Mouse (Mus musculus) liver, embryonic 11.5 days (tissue): ENCODE measurements around the gene Fhl2. TPM values are rescaled to one million over a fixed set of nuclear protein-coding genes. Genes with fewer than 3 reads are reported as not detected.

ENCODE experiments used
- ATAC-seq: fragments of 200-750 bp; cut with Nextera tagmentation; replicated peaks from 2 replicates; pipeline ENCODE4 v1.8.0; 2017; ENCODE audit warnings: moderate number of reproducible peaks, mild to moderate bottlenecking, moderate TSS enrichment, moderate library complexity; ENCODE audit not compliant: low FRiP score
- DNase-seq: peaks from one replicate; pipeline ENCODE4 v3.0.0-alpha.2; 2017; ENCODE audit warnings: low spot score
- H3K27ac ChIP-seq: fragments of 300-500 bp; sonication (generic); 2 replicates; pipeline ENCODE4 v1.5.1; 2014; ENCODE audit warnings: mild to moderate bottlenecking, low read depth, low read length, control low read depth
- H3K27me3 ChIP-seq: fragments of 300-500 bp; sonication (generic); replicated peaks from 2 replicates; pipeline ENCODE4 v1.6.1; 2014; ENCODE audit warnings: low read length, mixed read lengths; ENCODE audit not compliant: control insufficient read depth, insufficient read depth
- H3K36me3 ChIP-seq: fragments of 300-500 bp; sonication (generic); 2 replicates; pipeline ENCODE4 v1.6.1; 2014; ENCODE audit warnings: mild to moderate bottlenecking, low read length, moderate library complexity, mixed read lengths; ENCODE audit not compliant: control insufficient read depth, insufficient read depth
- H3K4me1 ChIP-seq: fragments of 300-500 bp; sonication (generic); replicated peaks from 2 replicates; pipeline ENCODE4 v1.6.1; 2014; ENCODE audit warnings: low read length, mixed read lengths; ENCODE audit not compliant: control insufficient read depth, insufficient read depth
- H3K4me2 ChIP-seq: fragments of 300-500 bp; sonication (generic); 2 replicates; pipeline ENCODE4 v1.6.1; 2014; ENCODE audit warnings: mild to moderate bottlenecking, control low read depth, moderate library complexity
- H3K4me3 ChIP-seq: fragments of 300-500 bp; sonication (generic); 2 replicates; pipeline ENCODE4 v1.5.1; 2014; ENCODE audit warnings: low read depth, low read length, control low read depth
- H3K9ac ChIP-seq: fragments of 300-500 bp; sonication (generic); 2 replicates; pipeline ENCODE4 v1.6.1; 2014; ENCODE audit warnings: low read depth, low read length, control low read depth
- H3K9me3 ChIP-seq: fragments of 300-500 bp; sonication (generic); 2 replicates; pipeline ENCODE4 v1.6.1; 2016; ENCODE audit warnings: low read length, inconsistent platforms, mixed read lengths; ENCODE audit not compliant: control insufficient read depth
- WGBS: fragments of 180-500 bp; shearing (Covaris S2); extraction: QIAGEN DNeasy Blood & Tissue Kit; methylation state at CpG from one replicate; pipeline ENCODE4 v1.1.7; 2014; 5-methylcytosine and 5-hydroxymethylcytosine counted together
- polyA plus RNA-seq: library from polyadenylated mRNA; unstranded; fragments of >200 nt; fragmentation: Nextera tagmentation; extraction: Ambion mirVana; gene quantifications from 2 replicates; pipeline ENCODE4 v1.2.1, GENCODE M21; 2014

Fhl2 gene
- polyA plus RNA-seq, 1 experiment from 2014 or later: 9.3 TPM

GRCm38 (mm10) chr1:43224171-43224570 lies 27.4 kb upstream of the Fhl2 start:
- Histone ChIP-seq H3K9me3 (no peaks in the 10 kb centered on the region), H3K27me3 (no peaks in the 10 kb centered on the region), H3K4me1 (no peaks in the 10 kb centered on the region), H3K4me2 (no peak overlapping the region), H3K27ac (no peak overlapping the region), H3K4me3 (no peak overlapping the region), H3K9ac (no peak overlapping the region), H3K36me3 (no peaks in the 10 kb centered on the region)
- WGBS: 44% methylated on average over 2 of the region's 2 CpGs
- ATAC-seq (no peak), DNase-seq (no peak)

GRCm38 (mm10) chr1:43223097-43223496 lies 26.3 kb upstream of the Fhl2 start:
- Histone ChIP-seq H3K9ac (no peak overlapping the region), H3K27me3 (no peaks in the 10 kb centered on the region), H3K27ac (no peak overlapping the region), H3K4me1 (no peaks in the 10 kb centered on the region), H3K4me3 (no peak overlapping the region), H3K36me3 (no peaks in the 10 kb centered on the region), H3K9me3 (no peaks in the 10 kb centered on the region), H3K4me2 (no peak overlapping the region)
- no peak for DNase-seq
- 83% methylated on average over 5 of the region's 5 CpGs for WGBS
- no peak for ATAC-seq

GRCm38 (mm10) chr1:43218016-43218680 lies 21.4 kb upstream of the Fhl2 start:
- H3K27ac ChIP-seq: no peak overlapping the region

GRCm38 (mm10) chr1:43215601-43216000 lies 18.8 kb upstream of the Fhl2 start:
- no peak for DNase-seq
- ATAC-seq: no peak
- no peaks in the 10 kb centered on the region for H3K36me3 ChIP-seq
- H3K9me3 ChIP-seq: no peaks in the 10 kb centered on the region
- H3K27ac ChIP-seq: no peak overlapping the region
- H3K4me3 ChIP-seq: no peak overlapping the region
- no peak overlapping the region for H3K4me2 ChIP-seq
- H3K9ac ChIP-seq: no peak overlapping the region
- H3K27me3 ChIP-seq: no peaks in the 10 kb centered on the region
- 66% methylated on average over 3 of the region's 3 CpGs for WGBS
- H3K4me1 ChIP-seq: no peaks in the 10 kb centered on the region

More at GRCm38 (mm10) chr1:43218016-43218680, 21.4 kb upstream of the Fhl2 start:
- Histone ChIP-seq H3K36me3 (no peaks in the 10 kb centered on the region), H3K4me2 (no peak overlapping the region), H3K9me3 (no peaks in the 10 kb centered on the region), H3K4me1 (no peaks in the 10 kb centered on the region), H3K9ac (no peak overlapping the region), H3K27me3 (no peaks in the 10 kb centered on the region), H3K4me3 (no peak overlapping the region)
- DNase-seq: no peak
- ATAC-seq: no peak
- 84% methylated on average over 3 of the region's 3 CpGs for WGBS

- WGBS: 44% methylated on average over 1 of the region's 1 CpGs
- Histone ChIP-seq H3K27me3 (no peaks in the 10 kb centered on the region), H3K4me2 (no peak overlapping the region), H3K36me3 (no peaks in the 10 kb centered on the region), H3K4me3 (no peak overlapping the region), H3K9me3 (no peaks in the 10 kb centered on the region), H3K27ac (no peak overlapping the region), H3K9ac (no peak overlapping the region), H3K4me1 (no peaks in the 10 kb centered on the region)
- ATAC-seq (no peak), DNase-seq (no peak)
Measured at GRCm38 (mm10) chr1:43211274-43211673, 14.5 kb upstream of the Fhl2 start.

- no peak overlapping the region for H3K27ac ChIP-seq
- H3K9ac ChIP-seq: no peak overlapping the region
- H3K4me2 ChIP-seq: no peak overlapping the region
- no peak for ATAC-seq
- no peak for DNase-seq
- H3K36me3 ChIP-seq: no peaks in the 10 kb centered on the region
- H3K27me3 ChIP-seq: no peaks in the 10 kb centered on the region
- WGBS: 72% methylated on average over 9 of the region's 9 CpGs
- no peaks in the 10 kb centered on the region for H3K9me3 ChIP-seq
- H3K4me3 ChIP-seq: no peak overlapping the region
- no peaks in the 10 kb centered on the region for H3K4me1 ChIP-seq
Measured at GRCm38 (mm10) chr1:43210285-43210684, 13.5 kb upstream of the Fhl2 start.

- WGBS: 78% methylated on average over 1 of the region's 1 CpGs
- no peak for DNase-seq
Measured at GRCm38 (mm10) chr1:43207147-43207546, 10.4 kb upstream of the Fhl2 start.

GRCm38 (mm10) chr1:43203282-43203681 lies 6.5 kb upstream of the Fhl2 start:
- no peak overlapping the region for H3K4me3 ChIP-seq
- no peak overlapping the region for H3K4me2 ChIP-seq
- H3K27me3 ChIP-seq: no peaks in the 10 kb centered on the region
- DNase-seq (no peak), ATAC-seq (no peak)
- no peaks in the 10 kb centered on the region for H3K4me1 ChIP-seq
- no peak overlapping the region for H3K9ac ChIP-seq
- H3K36me3 ChIP-seq: no peaks in the 10 kb centered on the region
- no peak overlapping the region for H3K27ac ChIP-seq
- H3K9me3 ChIP-seq: no peaks in the 10 kb centered on the region
- 25% methylated on average over 5 of the region's 5 CpGs for WGBS

More at GRCm38 (mm10) chr1:43207147-43207546, 10.4 kb upstream of the Fhl2 start:
- no peak overlapping the region for H3K4me2 ChIP-seq
- H3K36me3 ChIP-seq: no peaks in the 10 kb centered on the region
- ATAC-seq: no peak
- H3K4me1 ChIP-seq: no peaks in the 10 kb centered on the region
- H3K4me3 ChIP-seq: no peak overlapping the region
- no peak overlapping the region for H3K27ac ChIP-seq
- no peaks in the 10 kb centered on the region for H3K9me3 ChIP-seq
- H3K9ac ChIP-seq: no peak overlapping the region
- H3K27me3 ChIP-seq: no peaks in the 10 kb centered on the region

GRCm38 (mm10) chr1:43202226-43202625 lies 5.4 kb upstream of the Fhl2 start:
- no peaks in the 10 kb centered on the region for H3K36me3 ChIP-seq
- no peak overlapping the region for H3K4me3 ChIP-seq
- H3K9me3 ChIP-seq: no peaks in the 10 kb centered on the region
- no peak overlapping the region for H3K27ac ChIP-seq
- H3K27me3 ChIP-seq: no peaks in the 10 kb centered on the region
- DNase-seq (no peak), ATAC-seq (no peak)
- no peak overlapping the region for H3K4me2 ChIP-seq
- H3K9ac ChIP-seq: no peak overlapping the region
- H3K4me1 ChIP-seq: no peaks in the 10 kb centered on the region
